Mouse (Mus musculus) heart, embryonic 13.5 days (tissue): Measurements from ENCODE around the gene Scn4a. TPM values are rescaled to one million over a fixed set of nuclear protein-coding genes. Genes with fewer than 3 reads are reported as not detected.
A peak's percentile ranks its signal among the peaks of the same experiment; 100 is the strongest.

Experiments used
- ATAC-seq: fragments of 200-750 bp; cut with Nextera tagmentation; 2 replicates; pipeline ENCODE4 v1.8.0; 2017; ENCODE audit warnings: moderate TSS enrichment; ENCODE audit not compliant: insufficient number of reproducible peaks, low FRiP score, low TSS enrichment; ENCODE audit errors: extremely low read depth
- H3K27ac ChIP-seq: fragments of 300-500 bp; sonication (generic); replicated peaks from 2 replicates; pipeline ENCODE4 v1.5.1; 2015; ENCODE audit warnings: moderate library complexity, mild to moderate bottlenecking, inconsistent platforms
- H3K27me3 ChIP-seq: fragments of 300-500 bp; sonication (generic); replicated peaks from 2 replicates; pipeline ENCODE4 v1.6.1; 2015; ENCODE audit warnings: mild to moderate bottlenecking, inconsistent platforms
- H3K36me3 ChIP-seq: fragments of 300-500 bp; sonication (generic); 2 replicates; pipeline ENCODE4 v1.6.1; 2015; ENCODE audit warnings: mild to moderate bottlenecking, inconsistent platforms
- H3K4me1 ChIP-seq: fragments of 300-500 bp; sonication (generic); 2 replicates; pipeline ENCODE4 v1.6.1; 2015; ENCODE audit warnings: inconsistent platforms
- H3K4me2 ChIP-seq: fragments of 300-500 bp; sonication (generic); 2 replicates; pipeline ENCODE4 v1.6.1; 2015; ENCODE audit warnings: inconsistent platforms, mild to moderate bottlenecking, moderate library complexity
- H3K4me3 ChIP-seq: fragments of 300-500 bp; sonication (generic); 2 replicates; pipeline ENCODE4 v1.5.1; 2015; ENCODE audit warnings: moderate library complexity, mild to moderate bottlenecking, inconsistent platforms
- H3K9ac ChIP-seq: fragments of 300-500 bp; sonication (generic); 2 replicates; pipeline ENCODE4 v1.6.1; 2015; ENCODE audit warnings: inconsistent platforms, mild to moderate bottlenecking, moderate library complexity
- H3K9me3 ChIP-seq: fragments of 300-500 bp; sonication (generic); 2 replicates; pipeline ENCODE4 v1.6.1; 2016; ENCODE audit warnings: inconsistent platforms
- WGBS: fragments of 180-500 bp; shearing (Covaris S2); methylation state at CpG from one replicate; pipeline ENCODE4 v1.1.7; 2015; ENCODE audit warnings: mixed read lengths; 5-methylcytosine and 5-hydroxymethylcytosine counted together
- polyA plus RNA-seq: library from polyadenylated mRNA; unstranded; fragments of >200 nt; fragmentation: Nextera tagmentation; extraction: Ambion mirVana; gene quantifications from 2 replicates; pipeline ENCODE4 v1.2.1, GENCODE M21; 2015

Gene Scn4a
- polyA plus RNA-seq, 1 experiment from 2014 or later: 0.08 TPM

- no peaks in the 10 kb centered on the region for H3K36me3 ChIP-seq
- no peak overlapping the region for H3K9ac ChIP-seq
- H3K4me3 ChIP-seq: no peak overlapping the region
- peak overlapping the region; percentile 90 for H3K27ac ChIP-seq
- H3K9me3 ChIP-seq: no peaks in the 10 kb centered on the region
- whole genome bisulfite sequencing: 58% methylated on average over 6 of the region's 6 CpGs
- peak overlapping the region; percentile 14; the same call in 1 of the 2 replicates for H3K4me2 ChIP-seq
- H3K4me1 ChIP-seq: peaks cover 25% of the 10 kb centered on the region
- ATAC-seq: no peak
- H3K27me3 ChIP-seq: no peaks in the 10 kb centered on the region
These were observed 30.1 kb upstream of the Scn4a start for GRCm38 (mm10) chr11:106383051-106383790.

- WGBS: 40% methylated on average over 5 of the region's 5 CpGs
- no peaks in the 10 kb centered on the region for H3K27me3 ChIP-seq
- peak overlapping the region; percentile 44 for H3K4me3 ChIP-seq
- H3K4me1 ChIP-seq: peaks cover 22% of the 10 kb centered on the region
- H3K27ac ChIP-seq: peak overlapping the region; percentile 90
- H3K9me3 ChIP-seq: no peaks in the 10 kb centered on the region
- no peaks in the 10 kb centered on the region for H3K36me3 ChIP-seq
- H3K4me2 ChIP-seq: peak overlapping the region; percentile 62
- ATAC-seq: no peak
- H3K9ac ChIP-seq: peak overlapping the region; percentile 74
These were observed 29.3 kb upstream of the Scn4a start for GRCm38 (mm10) chr11:106382424-106382823.

GRCm38 (mm10) chr11:106381883-106382282, 28.8 kb upstream of the Scn4a start:
- peak overlapping the region; percentile 62 for H3K4me2 ChIP-seq
- ATAC-seq: no peak
- H3K36me3 ChIP-seq: no peaks in the 10 kb centered on the region
- no peaks in the 10 kb centered on the region for H3K27me3 ChIP-seq
- H3K27ac ChIP-seq: peak overlapping the region; percentile 90
- H3K4me1 ChIP-seq: peaks cover 18% of the 10 kb centered on the region
- 55% methylated on average over 7 of the region's 7 CpGs for WGBS
- H3K9ac ChIP-seq: peak overlapping the region; percentile 74
- H3K9me3 ChIP-seq: no peaks in the 10 kb centered on the region
- peak overlapping the region; percentile 44 for H3K4me3 ChIP-seq

- Histone ChIP-seq H3K4me3 (peak overlapping the region; percentile 44), H3K36me3 (no peaks in the 10 kb centered on the region), H3K4me2 (peak overlapping the region; percentile 62), H3K27me3 (no peaks in the 10 kb centered on the region), H3K9me3 (no peaks in the 10 kb centered on the region), H3K9ac (peak overlapping the region; percentile 74), H3K27ac (peak overlapping the region; percentile 90; the same call in 1 of the 2 replicates), H3K4me1 (peaks cover 18% of the 10 kb centered on the region)
- no peak for ATAC-seq
- 60% methylated on average over 11 of the region's 11 CpGs for WGBS
These were observed 27.9 kb upstream of the Scn4a start for GRCm38 (mm10) chr11:106381011-106381410.

- Histone ChIP-seq H3K9ac (no peak overlapping the region), H3K4me2 (no peak overlapping the region), H3K27ac (peak overlapping the region; percentile 39), H3K9me3 (no peaks in the 10 kb centered on the region), H3K36me3 (no peaks in the 10 kb centered on the region), H3K4me1 (peaks cover 11% of the 10 kb centered on the region), H3K27me3 (no peaks in the 10 kb centered on the region), H3K4me3 (no peak overlapping the region)
- no peak for ATAC-seq
- 66% methylated on average over 5 of the region's 5 CpGs for WGBS
These were observed 21.9 kb upstream of the Scn4a start for GRCm38 (mm10) chr11:106374979-106375378.

- no peak overlapping the region for H3K9ac ChIP-seq
- H3K4me1 ChIP-seq: peaks cover 11% of the 10 kb centered on the region
- 50% methylated on average over 9 of the region's 9 CpGs for WGBS
- ATAC-seq: no peak
- no peaks in the 10 kb centered on the region for H3K9me3 ChIP-seq
- no peaks in the 10 kb centered on the region for H3K27me3 ChIP-seq
- peak overlapping the region; percentile 39 for H3K27ac ChIP-seq
- H3K4me3 ChIP-seq: no peak overlapping the region
- H3K36me3 ChIP-seq: no peaks in the 10 kb centered on the region
- H3K4me2 ChIP-seq: no peak overlapping the region
These were observed 21.5 kb upstream of the Scn4a start for GRCm38 (mm10) chr11:106374559-106374958.

- Histone ChIP-seq H3K4me3 (no peak overlapping the region), H3K36me3 (no peaks in the 10 kb centered on the region), H3K9me3 (no peaks in the 10 kb centered on the region), H3K4me2 (no peak overlapping the region), H3K27me3 (no peaks in the 10 kb centered on the region), H3K27ac (peak overlapping the region; percentile 39; the same call in 1 of the 2 replicates), H3K9ac (no peak overlapping the region), H3K4me1 (peaks cover 11% of the 10 kb centered on the region)
- ATAC-seq: no peak
- 32% methylated on average over 11 of the region's 11 CpGs for WGBS
These were observed 20.9 kb upstream of the Scn4a start for GRCm38 (mm10) chr11:106373998-106374397.

GRCm38 (mm10) chr11:106366316-106366715, 13.2 kb upstream of the Scn4a start:
- H3K36me3 ChIP-seq: no peaks in the 10 kb centered on the region
- no peak for ATAC-seq
- H3K27ac ChIP-seq: no peak overlapping the region
- H3K4me1 ChIP-seq: peaks cover 22% of the 10 kb centered on the region
- 8% methylated on average over 3 of the region's 3 CpGs for WGBS
- H3K9ac ChIP-seq: no peak overlapping the region
- no peak overlapping the region for H3K4me3 ChIP-seq
- no peaks in the 10 kb centered on the region for H3K27me3 ChIP-seq
- H3K4me2 ChIP-seq: no peak overlapping the region
- H3K9me3 ChIP-seq: no peaks in the 10 kb centered on the region

GRCm38 (mm10) chr11:106365366-106365765, 12.3 kb upstream of the Scn4a start, which contains the start of gene Prr29:
Prr29 (plus strand) TSS chr11:106365472.
- Histone ChIP-seq H3K27me3 (no peaks in the 10 kb centered on the region), H3K36me3 (no peaks in the 10 kb centered on the region), H3K9me3 (no peaks in the 10 kb centered on the region), H3K4me3 (0 out of 2 replicates have a peak within 1 kb of the TSS, but pooled peaks have one; percentile 27), H3K9ac (peak within 1 kb of the TSS; percentile 69), H3K4me1 (peaks cover 22% of the 10 kb centered on the region), H3K4me2 (peak within 1 kb of the TSS; percentile 57), H3K27ac (0 out of 2 replicates have a peak within 1 kb of the TSS, but pooled peaks have one; percentile 13)
- no peak for ATAC-seq
- 30% methylated on average over 10 of the region's 10 CpGs for WGBS

GRCm38 (mm10) chr11:106364712-106365111, 11.6 kb upstream of the Scn4a start:
- Histone ChIP-seq H3K4me3 (0 out of 2 replicates have a peak overlapping the region, but pooled peaks have one; percentile 27), H3K9ac (peak overlapping the region; percentile 69), H3K27me3 (no peaks in the 10 kb centered on the region), H3K36me3 (no peaks in the 10 kb centered on the region), H3K4me2 (peak overlapping the region; percentile 57), H3K9me3 (no peaks in the 10 kb centered on the region), H3K4me1 (peaks cover 22% of the 10 kb centered on the region), H3K27ac (0 out of 2 replicates have a peak overlapping the region, but pooled peaks have one; percentile 13)
- ATAC-seq: no peak
- 6% methylated on average over 11 of the region's 11 CpGs for WGBS

- Histone ChIP-seq H3K4me1 (peaks cover 10% of the 10 kb centered on the region), H3K4me2 (no peak overlapping the region), H3K4me3 (no peak overlapping the region), H3K9me3 (no peaks in the 10 kb centered on the region), H3K27ac (no peak overlapping the region), H3K27me3 (no peaks in the 10 kb centered on the region), H3K36me3 (no peaks in the 10 kb centered on the region), H3K9ac (no peak overlapping the region)
- 19% methylated on average over 5 of the region's 5 CpGs for WGBS
- ATAC-seq: no peak
These were observed 6.3 kb upstream of the Scn4a start for GRCm38 (mm10) chr11:106359350-106359749.
